Mouse (Mus musculus): ENCODE measurements at regions not wholly inside any gene's neighbourhood (a gene's known extent, or its start where the extent isn't known, plus 50 kb on each side); places are given as distances from the start of the nearest gene placed in this dataset.

- ATAC-seq (ENCODE audit: low FRiP score): no peak
- Histone ChIP-seq H3K4me1 (replicated peaks) (peaks cover 9% of the 10 kb centered on the region; the same call in 1 of the 2 replicates), H3K4me2 (no peak overlapping the region), H3K27me3 (no peaks in the 10 kb centered on the region), H3K9me3 (no peaks in the 10 kb centered on the region), H3K27ac (no peak overlapping the region), H3K4me3 (no peak overlapping the region), H3K9ac (no peak overlapping the region), H3K36me3 (no peaks in the 10 kb centered on the region)
- 90% methylated on average over 5 of the region's 5 CpGs for WGBS
These were observed 248.6 kb downstream of the Plpp3 start for GRCm38 (mm10) chr4:105405728-105406127.

DNA sequence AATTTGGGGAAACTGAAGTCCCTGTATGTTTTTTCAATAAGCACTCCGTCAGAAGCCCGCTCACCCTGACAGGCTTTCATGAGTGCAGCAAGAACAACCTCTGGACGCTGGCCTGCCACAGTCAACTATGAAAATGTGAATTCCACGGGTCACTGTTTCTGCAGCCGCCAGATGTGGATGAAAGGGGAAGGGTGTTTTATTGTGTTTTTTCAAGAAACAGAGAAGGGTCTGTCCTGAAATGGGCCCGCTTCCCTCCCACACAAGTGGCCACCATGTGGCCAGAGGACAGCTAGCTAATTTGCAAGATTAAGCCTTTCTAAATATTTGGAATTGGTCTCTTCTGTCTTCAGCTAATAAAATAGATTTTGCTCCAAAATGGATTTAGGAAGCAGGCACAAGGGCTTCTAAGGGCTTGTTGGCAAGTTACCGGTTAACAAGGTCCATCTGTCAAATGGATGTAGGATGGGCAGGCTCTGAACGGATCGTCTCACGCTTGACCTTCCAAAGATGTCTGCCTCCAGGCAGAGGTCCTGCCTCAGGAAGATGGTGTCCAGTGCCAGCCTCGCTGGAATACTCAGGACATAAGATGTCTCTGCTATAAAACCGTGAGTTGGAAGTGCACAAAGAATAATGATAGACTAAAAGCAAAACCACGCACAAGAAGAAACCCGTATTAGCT lies 249.8 kb downstream of the Plpp3 start:
- no peak overlapping the region for H3K4me2 ChIP-seq
- H3K9me3 ChIP-seq: no peaks in the 10 kb centered on the region; the same call in 1 of the 2 replicates
- no peak overlapping the region for H3K4me3 ChIP-seq
- H3K27me3 ChIP-seq: no peaks in the 10 kb centered on the region
- H3K36me3 ChIP-seq: no peaks in the 10 kb centered on the region
- no peak for ATAC-seq (ENCODE audit: low FRiP score)
- no peak overlapping the region for H3K9ac ChIP-seq
- peaks cover 9% of the 10 kb centered on the region; the same call in 1 of the 2 replicates for H3K4me1 ChIP-seq (replicated peaks)
- no peak overlapping the region for H3K27ac ChIP-seq
- 59% methylated on average over 14 of the region's 14 CpGs for WGBS

GRCm38 (mm10) chr4:105408896-105409295 lies 251.7 kb downstream of the Plpp3 start:
- no peak for ATAC-seq (ENCODE audit: low FRiP score)

GRCm38 (mm10) chr4:105417166-105417565 lies 260.0 kb downstream of the Plpp3 start:
- H3K36me3 ChIP-seq: no peaks in the 10 kb centered on the region
- H3K4me2 ChIP-seq: no peak overlapping the region
- ATAC-seq (ENCODE audit: low FRiP score): no peak
- no peaks in the 10 kb centered on the region for H3K4me1 ChIP-seq (replicated peaks)
- H3K27ac ChIP-seq: no peak overlapping the region
- WGBS: 91% methylated on average over 3 of the region's 3 CpGs
- no peak overlapping the region for H3K9ac ChIP-seq
- H3K27me3 ChIP-seq: no peaks in the 10 kb centered on the region
- H3K9me3 ChIP-seq: peaks cover 11% of the 10 kb centered on the region
- no peak overlapping the region for H3K4me3 ChIP-seq

More at GRCm38 (mm10) chr4:105408896-105409295, 251.7 kb downstream of the Plpp3 start:
- Histone ChIP-seq H3K4me1 (replicated peaks) (peaks cover 5% of the 10 kb centered on the region; the same call in 1 of the 2 replicates), H3K9me3 (no peaks in the 10 kb centered on the region; the same call in 1 of the 2 replicates), H3K36me3 (no peaks in the 10 kb centered on the region), H3K27ac (no peak overlapping the region), H3K27me3 (no peaks in the 10 kb centered on the region), H3K4me3 (no peak overlapping the region), H3K4me2 (no peak overlapping the region), H3K9ac (no peak overlapping the region)
- 86% methylated on average over 9 of the region's 9 CpGs for WGBS

DNA sequence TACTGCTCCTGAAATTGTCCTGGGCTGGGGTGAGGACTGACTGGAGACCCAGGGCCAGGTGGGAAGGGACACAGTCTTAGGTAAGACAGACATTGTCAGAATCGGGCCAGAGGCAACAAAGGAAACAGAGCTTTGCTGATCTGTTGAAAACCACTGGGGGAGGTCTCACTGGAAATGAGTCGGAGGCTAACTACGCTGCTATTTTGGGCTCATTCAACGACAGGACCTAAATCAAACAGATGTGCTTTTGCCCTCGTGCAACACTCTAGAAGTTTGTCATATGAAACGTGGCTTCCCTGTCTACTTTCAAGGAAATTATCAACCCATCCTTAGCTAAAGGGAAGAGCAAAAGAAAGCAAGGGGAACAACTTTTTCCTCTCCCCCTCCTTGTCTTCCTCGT lies 265.3 kb downstream of the Plpp3 start:
- Histone ChIP-seq H3K4me2 (no peak overlapping the region), H3K27me3 (no peaks in the 10 kb centered on the region), H3K27ac (no peak overlapping the region), H3K9ac (no peak overlapping the region), H3K4me3 (no peak overlapping the region), H3K9me3 (no peaks in the 10 kb centered on the region), H3K36me3 (no peaks in the 10 kb centered on the region), H3K4me1 (replicated peaks) (0 out of 2 replicates have a peak, but pooled peaks cover 3% of the 10 kb centered on the region)
- no peak for ATAC-seq (ENCODE audit: low FRiP score)
- WGBS: 66% methylated on average over 7 of the region's 7 CpGs

DNA sequence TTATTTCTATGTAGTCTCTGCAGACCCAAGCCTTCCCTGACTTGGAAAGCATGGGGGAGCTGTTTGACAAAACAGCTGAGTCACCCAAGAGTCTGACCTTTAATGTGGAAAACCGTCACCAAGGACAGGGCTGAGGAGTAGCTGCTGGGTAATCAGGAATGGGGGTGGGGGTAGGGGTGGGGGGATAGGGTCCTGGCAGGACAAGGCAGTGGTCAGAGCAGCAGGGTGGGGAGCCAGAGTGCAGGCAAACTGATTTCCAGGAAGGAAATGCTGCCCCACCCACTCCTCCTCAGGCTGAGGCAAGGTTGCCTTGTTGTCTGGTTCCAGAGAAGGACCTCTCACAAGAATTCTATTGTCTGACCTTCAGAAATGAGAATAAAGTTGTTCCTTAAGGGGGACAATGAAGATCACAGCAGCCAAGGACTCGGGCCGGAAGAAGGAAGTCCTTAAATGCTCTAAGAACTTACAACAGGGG lies 266.6 kb downstream of the Plpp3 start:
- H3K4me1 ChIP-seq (replicated peaks): 0 out of 2 replicates have a peak, but pooled peaks cover 3% of the 10 kb centered on the region
- no peak overlapping the region for H3K27ac ChIP-seq
- no peak overlapping the region for H3K4me3 ChIP-seq
- H3K9me3 ChIP-seq: no peaks in the 10 kb centered on the region
- H3K27me3 ChIP-seq: no peaks in the 10 kb centered on the region
- no peak for ATAC-seq (ENCODE audit: low FRiP score)
- WGBS: 80% methylated on average over 3 of the region's 3 CpGs
- no peak overlapping the region for H3K9ac ChIP-seq
- no peak overlapping the region for H3K4me2 ChIP-seq
- H3K36me3 ChIP-seq: no peaks in the 10 kb centered on the region

DNA sequence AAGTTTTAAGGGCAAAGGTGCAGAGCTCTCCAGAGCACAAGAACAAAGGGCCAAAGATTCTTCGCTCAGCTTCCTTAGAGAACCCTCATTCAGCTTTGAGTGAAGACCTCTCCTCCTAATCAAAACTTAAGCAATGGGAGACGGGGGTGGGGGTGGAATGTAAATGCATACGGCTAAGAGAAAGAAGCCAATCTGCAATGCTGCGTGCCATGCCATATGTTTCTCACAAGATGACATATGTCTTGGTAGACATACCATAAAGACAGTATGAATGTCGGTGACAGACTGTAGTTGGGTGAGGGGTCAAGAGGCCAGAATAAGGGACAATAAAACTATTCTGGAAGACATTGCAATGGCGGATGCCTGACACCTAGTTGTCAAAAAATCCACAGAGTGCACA lies 267.9 kb downstream of the Plpp3 start:
- WGBS: 54% methylated on average over 6 of the region's 6 CpGs
- Histone ChIP-seq H3K36me3 (no peaks in the 10 kb centered on the region), H3K27ac (no peak overlapping the region), H3K4me2 (no peak overlapping the region), H3K4me1 (replicated peaks) (0 out of 2 replicates have a peak, but pooled peaks cover 3% of the 10 kb centered on the region), H3K9ac (no peak overlapping the region), H3K4me3 (no peak overlapping the region), H3K27me3 (no peaks in the 10 kb centered on the region), H3K9me3 (no peaks in the 10 kb centered on the region)
- no peak for ATAC-seq (ENCODE audit: low FRiP score)

GRCm38 (mm10) chr4:105427581-105427980 lies 270.4 kb downstream of the Plpp3 start:
- H3K4me2 ChIP-seq: no peak overlapping the region
- H3K9ac ChIP-seq: no peak overlapping the region
- no peak overlapping the region for H3K4me3 ChIP-seq
- whole genome bisulfite sequencing: 79% methylated on average over 6 of the region's 6 CpGs
- H3K27ac ChIP-seq: no peak overlapping the region
- no peaks in the 10 kb centered on the region for H3K36me3 ChIP-seq
- no peaks in the 10 kb centered on the region for H3K9me3 ChIP-seq
- 0 out of 2 replicates have a peak, but pooled peaks cover 3% of the 10 kb centered on the region for H3K4me1 ChIP-seq (replicated peaks)
- no peak for ATAC-seq (ENCODE audit: low FRiP score)
- H3K27me3 ChIP-seq: no peaks in the 10 kb centered on the region

DNA sequence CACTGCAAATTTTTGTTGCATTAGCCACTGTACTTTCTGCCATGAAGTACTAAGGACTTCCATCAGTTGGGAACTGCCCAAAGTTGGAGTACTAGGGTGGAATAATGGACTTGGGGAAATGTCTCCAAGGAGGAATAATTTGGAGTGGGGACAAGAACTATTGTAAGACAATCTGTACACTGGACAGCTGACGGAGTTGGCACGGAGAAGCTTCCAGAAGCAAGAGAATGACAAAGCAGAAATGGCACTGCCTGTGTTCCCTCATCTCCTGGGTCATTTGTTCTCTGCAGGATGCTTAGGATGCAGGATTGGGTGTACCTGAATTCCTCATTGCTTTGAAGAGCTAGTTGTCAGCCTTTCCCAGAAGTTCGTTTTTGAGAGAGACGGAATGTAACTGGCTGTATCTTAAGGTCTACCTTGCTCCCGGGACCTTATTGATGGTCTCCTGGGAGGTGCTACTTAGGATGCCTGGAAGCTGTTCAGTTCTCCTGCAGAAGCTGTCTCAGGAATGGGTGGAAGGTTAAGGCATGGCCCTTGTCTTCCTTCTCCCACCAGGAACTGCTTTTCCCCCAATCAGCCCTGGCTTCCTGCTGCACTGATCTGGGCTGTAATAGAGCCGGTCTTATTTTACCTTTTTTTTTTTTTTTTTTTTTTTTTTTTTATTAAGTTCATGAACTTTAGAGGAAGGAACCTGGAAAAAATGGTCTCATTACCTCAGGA lies 272.4 kb downstream of the Plpp3 start:
- WGBS: 90% methylated on average over 6 of the region's 6 CpGs
- ATAC-seq (ENCODE audit: low FRiP score): no peak
- H3K36me3 ChIP-seq: no peaks in the 10 kb centered on the region
- no peaks in the 10 kb centered on the region for H3K9me3 ChIP-seq
- H3K27ac ChIP-seq: no peak overlapping the region
- no peaks in the 10 kb centered on the region for H3K27me3 ChIP-seq
- H3K4me2 ChIP-seq: no peak overlapping the region
- H3K4me1 ChIP-seq (replicated peaks): 0 out of 2 replicates have a peak, but pooled peaks cover 3% of the 10 kb centered on the region
- no peak overlapping the region for H3K9ac ChIP-seq
- no peak overlapping the region for H3K4me3 ChIP-seq

GRCm38 (mm10) chr4:105432461-105432860 lies 275.3 kb downstream of the Plpp3 start:
- Histone ChIP-seq H3K36me3 (no peaks in the 10 kb centered on the region), H3K4me1 (replicated peaks) (no peaks in the 10 kb centered on the region), H3K4me2 (no peak overlapping the region), H3K27ac (no peak overlapping the region), H3K9ac (no peak overlapping the region), H3K9me3 (no peaks in the 10 kb centered on the region), H3K4me3 (no peak overlapping the region), H3K27me3 (no peaks in the 10 kb centered on the region)
- ATAC-seq (ENCODE audit: low FRiP score): no peak
- 91% methylated on average over 4 of the region's 4 CpGs for WGBS

DNA sequence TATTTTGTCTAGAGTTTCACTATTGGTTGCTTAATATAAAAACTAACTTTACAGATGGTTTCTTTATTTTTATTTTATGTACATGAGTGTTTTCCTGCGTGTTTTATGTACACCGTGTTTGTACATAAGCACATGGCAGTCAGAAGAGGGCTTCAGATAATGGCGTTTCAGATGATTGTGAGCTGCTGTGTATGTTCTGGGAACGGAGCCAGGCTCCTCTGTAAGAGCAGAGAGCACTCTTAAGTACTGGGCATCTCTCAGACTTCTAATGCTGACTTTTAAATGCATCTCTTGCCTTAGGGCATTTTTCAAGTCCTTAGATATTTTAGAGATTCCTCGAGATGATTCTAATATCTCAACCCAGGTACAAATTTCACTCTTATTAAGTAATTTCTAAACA lies 280.0 kb downstream of the Plpp3 start:
- H3K4me1 ChIP-seq (replicated peaks): no peaks in the 10 kb centered on the region
- H3K4me2 ChIP-seq: no peak overlapping the region
- H3K9ac ChIP-seq: no peak overlapping the region
- no peak overlapping the region for H3K4me3 ChIP-seq
- H3K36me3 ChIP-seq: no peaks in the 10 kb centered on the region
- no peak overlapping the region for H3K27ac ChIP-seq
- no peak for ATAC-seq (ENCODE audit: low FRiP score)
- 85% methylated on average over 5 of the region's 5 CpGs for WGBS
- no peaks in the 10 kb centered on the region for H3K27me3 ChIP-seq
- H3K9me3 ChIP-seq: no peaks in the 10 kb centered on the region

GRCm38 (mm10) chr4:105449046-105449860 lies 292.1 kb downstream of the Plpp3 start:
- no peak overlapping the region for H3K4me2 ChIP-seq
- peaks cover 5% of the 10 kb centered on the region for H3K4me1 ChIP-seq (replicated peaks)
- ATAC-seq (ENCODE audit: low FRiP score): no peak
- no peak overlapping the region for H3K27ac ChIP-seq
- 58% methylated on average over 11 of the region's 11 CpGs for WGBS
- H3K9ac ChIP-seq: no peak overlapping the region
- H3K9me3 ChIP-seq: no peaks in the 10 kb centered on the region
- no peak overlapping the region for H3K4me3 ChIP-seq
- H3K27me3 ChIP-seq: no peaks in the 10 kb centered on the region
- no peaks in the 10 kb centered on the region for H3K36me3 ChIP-seq
